Mouse (Mus musculus): ENCODE data around the gene Scml4. TPM values are rescaled to one million over a fixed set of nuclear protein-coding genes. Genes with fewer than 3 reads are reported as not detected.

The Scml4 gene
- polyA plus RNA-seq, 1 experiment from 2014 or later: 9.6 TPM

DNA sequence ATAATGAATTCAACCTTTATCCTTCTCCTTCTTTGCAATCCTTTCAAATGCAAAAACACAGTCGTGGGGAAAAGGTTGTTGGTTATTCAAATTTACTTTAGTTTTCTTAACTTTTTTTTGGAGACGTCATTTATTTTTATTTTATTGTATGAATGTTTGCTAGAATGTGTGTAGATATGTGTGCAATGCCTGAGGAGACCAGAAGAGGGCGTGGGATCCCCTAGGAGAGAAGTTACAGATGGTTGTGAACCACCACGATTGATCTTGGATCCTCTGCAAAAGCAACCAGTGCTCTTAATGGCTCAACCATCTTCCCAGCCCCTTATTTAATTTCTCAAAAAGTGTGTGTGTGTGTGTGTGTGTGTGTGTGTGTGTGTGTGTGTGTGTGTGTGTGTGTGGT is 53.0 kb downstream of the Scml4 start:
- Histone ChIP-seq H3K9ac (replicated peaks) (no peak overlapping the region), H3K27me3 (no peaks in the 10 kb centered on the region), H3K36me3 (no peaks in the 10 kb centered on the region), H3K4me1 (peaks cover 7% of the 10 kb centered on the region), H3K27ac (replicated peaks) (no peak overlapping the region), H3K9me3 (no peaks in the 10 kb centered on the region), H3K4me3 (no peak overlapping the region), H3K4me2 (replicated peaks) (no peak overlapping the region)
- WGBS: 35% methylated on average over 4 of the region's 4 CpGs
- no peak for ATAC-seq (replicated peaks)

DNA sequence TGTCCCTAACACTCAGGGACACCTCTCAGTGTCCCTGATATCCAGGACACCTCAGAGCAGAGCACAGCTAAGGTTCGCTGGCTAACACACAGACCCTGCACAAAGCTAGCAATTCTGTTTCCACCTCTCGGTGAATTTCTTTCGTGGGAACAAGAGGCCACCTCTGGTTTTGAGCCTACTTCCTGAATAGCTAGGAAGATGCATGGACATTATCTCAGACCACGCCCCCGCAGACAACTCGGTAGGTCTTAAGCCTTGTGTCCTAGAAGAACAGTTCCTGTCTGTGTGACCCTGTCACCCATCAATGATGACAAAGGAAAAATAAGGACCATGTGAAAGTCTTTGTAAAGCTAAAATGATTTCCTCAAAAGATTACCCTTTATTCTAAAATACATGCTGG is 54.0 kb downstream of the Scml4 start:
- Histone ChIP-seq H3K27me3 (no peaks in the 10 kb centered on the region), H3K4me3 (no peak overlapping the region), H3K4me1 (peaks cover 7% of the 10 kb centered on the region), H3K9ac (replicated peaks) (no peak overlapping the region), H3K9me3 (no peaks in the 10 kb centered on the region), H3K4me2 (replicated peaks) (no peak overlapping the region), H3K27ac (replicated peaks) (no peak overlapping the region), H3K36me3 (no peaks in the 10 kb centered on the region)
- 58% methylated on average over 6 of the region's 6 CpGs for WGBS
- no peak for ATAC-seq (replicated peaks)

DNA sequence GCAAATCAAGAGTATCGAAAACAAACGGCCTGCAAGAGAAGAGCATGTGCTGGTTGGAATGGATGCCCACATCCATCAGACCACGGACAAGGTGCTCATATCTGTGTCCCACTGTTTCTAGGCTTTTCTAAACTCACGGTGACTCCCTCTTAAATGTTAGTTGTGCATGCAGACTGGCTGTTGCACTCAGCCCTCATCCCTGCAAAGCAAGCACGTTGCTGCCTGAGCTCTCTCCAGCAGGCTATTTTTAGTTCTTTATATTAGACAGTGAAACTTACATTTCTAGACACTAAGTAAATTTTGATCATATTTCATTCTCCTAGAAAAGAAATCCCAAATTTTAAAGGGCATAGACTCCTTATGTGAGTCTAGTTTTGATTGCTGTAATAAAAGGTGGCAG is 57.2 kb downstream of the Scml4 start:
- Histone ChIP-seq H3K27ac (replicated peaks) (peak overlapping the region; percentile 43; the same call in 1 of the 2 replicates), H3K9ac (replicated peaks) (no peak overlapping the region), H3K4me1 (peaks cover 8% of the 10 kb centered on the region), H3K4me2 (replicated peaks) (no peak overlapping the region), H3K36me3 (no peaks in the 10 kb centered on the region), H3K4me3 (no peak overlapping the region), H3K27me3 (no peaks in the 10 kb centered on the region), H3K9me3 (no peaks in the 10 kb centered on the region)
- no peak for ATAC-seq (replicated peaks)
- 78% methylated on average over 5 of the region's 5 CpGs for WGBS

DNA sequence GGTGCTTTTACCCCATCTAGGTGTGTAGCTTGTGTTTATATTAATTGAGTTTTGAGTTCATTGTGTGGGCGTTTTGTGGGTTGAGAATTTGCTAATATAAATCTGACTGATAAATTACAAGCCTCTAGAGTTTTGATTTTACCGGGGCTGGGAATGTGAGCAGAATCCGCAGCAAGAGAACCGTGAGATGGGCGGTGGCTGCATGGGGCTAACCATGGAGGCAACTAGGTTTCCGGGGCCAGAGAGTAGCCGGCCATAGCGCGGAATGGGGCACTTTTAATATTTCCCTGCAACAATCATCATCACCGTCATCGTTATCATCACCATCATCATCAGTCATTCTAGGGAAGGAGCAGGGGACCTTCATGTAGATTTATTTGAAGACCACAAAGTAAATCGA is 59.6 kb downstream of the Scml4 start:
- Histone ChIP-seq H3K27me3 (no peaks in the 10 kb centered on the region), H3K4me2 (replicated peaks) (no peak overlapping the region), H3K9me3 (no peaks in the 10 kb centered on the region), H3K27ac (replicated peaks) (no peak overlapping the region), H3K9ac (replicated peaks) (no peak overlapping the region), H3K4me1 (peaks cover 4% of the 10 kb centered on the region; the same call in 1 of the 2 replicates), H3K36me3 (no peaks in the 10 kb centered on the region), H3K4me3 (no peak overlapping the region)
- WGBS: 95% methylated on average over 12 of the region's 12 CpGs
- no peak for ATAC-seq (replicated peaks)

DNA sequence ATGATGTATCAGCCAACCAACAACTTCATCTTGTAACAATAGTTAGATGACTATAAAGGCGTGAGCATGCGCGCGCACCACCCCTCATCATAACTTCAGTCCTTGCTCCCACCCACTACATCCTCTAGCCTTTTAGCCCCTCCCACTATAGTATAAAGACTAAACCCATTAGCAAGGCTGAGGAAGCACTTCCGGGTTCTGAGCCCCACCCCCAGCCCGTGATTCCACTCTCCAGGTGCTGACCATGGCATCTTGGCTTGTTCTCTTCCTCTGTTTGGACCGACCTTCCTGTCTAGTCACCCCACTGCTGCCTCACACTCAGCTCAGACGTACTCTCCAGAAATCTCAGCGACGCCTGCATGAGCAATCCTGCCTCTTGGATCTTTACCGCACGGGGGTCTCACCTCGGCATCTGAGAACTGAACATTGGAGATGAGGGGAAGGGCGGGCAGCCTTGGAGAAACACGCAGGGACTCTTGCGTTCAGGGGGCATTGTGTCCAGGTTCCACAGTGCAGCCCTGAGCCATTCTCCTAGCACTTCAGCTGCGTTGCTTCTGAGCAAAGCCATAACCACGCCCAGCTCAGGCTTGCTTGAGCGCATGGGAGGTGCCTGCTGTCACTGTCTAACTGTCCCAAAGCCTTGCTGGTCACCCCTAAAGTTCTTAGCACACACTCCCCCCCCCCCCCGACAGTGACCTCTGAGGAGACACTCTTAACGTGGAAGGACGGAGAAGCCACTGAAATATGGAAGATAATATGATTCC is 65.1 kb downstream of the Scml4 start:
- Histone ChIP-seq H3K27me3 (no peaks in the 10 kb centered on the region), H3K9ac (replicated peaks) (no peak overlapping the region), H3K27ac (replicated peaks) (no peak overlapping the region), H3K9me3 (no peaks in the 10 kb centered on the region), H3K36me3 (no peaks in the 10 kb centered on the region), H3K4me3 (no peak overlapping the region), H3K4me1 (0 out of 2 replicates have a peak, but pooled peaks cover 4% of the 10 kb centered on the region), H3K4me2 (replicated peaks) (no peak overlapping the region)
- no peak for ATAC-seq (replicated peaks)
- WGBS: 81% methylated on average over 22 of the region's 22 CpGs

DNA sequence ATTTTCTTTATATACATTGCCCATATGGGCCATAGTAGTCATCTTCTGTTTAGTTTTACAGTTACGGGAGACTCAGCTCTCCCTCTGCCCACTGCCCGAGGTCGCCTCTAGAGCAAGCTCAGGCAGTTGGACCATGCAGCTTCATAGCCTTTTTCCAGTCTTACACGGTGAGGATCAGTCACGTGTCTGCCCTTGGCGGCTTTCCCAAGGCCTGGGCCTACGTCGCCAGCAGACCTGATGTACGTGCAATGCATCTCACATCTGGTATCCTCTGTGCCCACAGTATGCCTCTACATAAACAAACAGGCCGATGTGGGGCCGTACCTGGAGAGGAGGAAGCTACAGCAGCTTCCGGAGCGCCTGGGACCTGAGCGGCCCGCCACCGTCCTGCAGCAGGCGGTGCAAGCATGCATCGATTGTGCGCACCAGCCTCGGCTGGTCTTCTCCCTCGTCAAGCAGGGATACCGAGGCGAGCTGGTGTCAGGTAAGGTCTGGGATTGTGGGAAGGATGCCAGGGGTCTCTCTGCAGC is 70.0 kb downstream of the Scml4 start:
- Histone ChIP-seq H3K4me1 (no peaks in the 10 kb centered on the region), H3K27ac (replicated peaks) (no peak overlapping the region), H3K9ac (replicated peaks) (no peak overlapping the region), H3K27me3 (no peaks in the 10 kb centered on the region), H3K4me3 (no peak overlapping the region), H3K9me3 (no peaks in the 10 kb centered on the region), H3K4me2 (replicated peaks) (no peak overlapping the region), H3K36me3 (no peaks in the 10 kb centered on the region)
- 88% methylated on average over 23 of the region's 23 CpGs for WGBS
- ATAC-seq (replicated peaks): no peak

DNA sequence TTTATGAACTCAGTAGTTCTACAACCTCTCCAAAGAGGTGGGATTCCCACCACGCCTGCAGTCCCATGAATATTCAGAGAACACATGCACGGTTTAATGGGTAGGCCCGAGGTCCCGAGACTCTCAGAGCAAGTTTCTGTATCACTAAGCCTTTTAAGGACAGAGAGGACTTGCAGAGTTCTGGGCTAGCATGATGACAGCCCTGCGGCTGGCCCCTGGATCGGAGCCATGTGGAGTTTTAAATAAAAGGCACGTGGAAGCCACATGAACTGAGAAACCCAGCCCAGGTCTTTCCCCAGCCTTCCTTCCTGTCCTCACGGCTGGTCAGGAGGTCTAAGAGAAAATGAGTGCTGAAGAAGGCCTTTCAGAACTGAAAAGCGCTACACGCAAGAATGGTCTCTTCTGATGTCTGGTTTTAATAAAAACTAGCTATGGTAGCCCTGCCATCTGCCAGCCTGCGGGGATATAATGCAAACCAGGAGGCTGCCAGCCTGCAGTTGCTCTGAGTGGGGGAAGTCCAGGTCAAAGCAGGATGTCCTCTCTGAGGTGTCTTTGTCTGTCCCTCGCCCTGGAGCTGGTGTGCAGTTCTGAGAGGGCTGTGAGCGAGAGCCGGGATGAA is 72.8 kb downstream of the Scml4 start:
- no peak for ATAC-seq (replicated peaks)
- 62% methylated on average over 14 of the region's 14 CpGs for WGBS
- no peak overlapping the region for H3K27ac ChIP-seq (replicated peaks)
- H3K4me3 ChIP-seq: no peak overlapping the region
- H3K36me3 ChIP-seq: no peaks in the 10 kb centered on the region
- H3K4me2 ChIP-seq (replicated peaks): no peak overlapping the region
- H3K27me3 ChIP-seq: no peaks in the 10 kb centered on the region
- H3K9me3 ChIP-seq: no peaks in the 10 kb centered on the region
- H3K4me1 ChIP-seq: no peaks in the 10 kb centered on the region
- no peak overlapping the region for H3K9ac ChIP-seq (replicated peaks)

DNA sequence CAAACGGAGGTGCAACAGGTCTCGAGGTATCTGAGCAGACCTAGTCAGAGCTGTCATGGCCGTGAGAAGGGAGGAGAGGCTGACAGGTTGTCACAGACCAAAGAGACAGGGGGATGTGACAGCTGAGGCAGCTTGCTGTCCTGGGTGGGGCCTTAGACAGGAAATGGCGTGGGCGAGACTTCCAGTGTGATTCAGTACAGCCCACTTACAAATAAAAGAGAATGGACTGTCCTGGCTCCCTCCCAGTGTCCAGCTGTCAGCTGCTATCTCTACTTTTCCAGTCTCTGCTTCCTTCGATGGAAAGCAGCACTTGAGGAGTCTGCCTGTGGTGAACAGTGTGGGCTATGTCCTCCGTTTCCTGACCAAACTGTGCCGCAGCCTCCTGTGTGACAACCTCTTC is 74.5 kb downstream of the Scml4 start:
- H3K4me3 ChIP-seq: no peak overlapping the region
- WGBS: 83% methylated on average over 8 of the region's 8 CpGs
- no peak overlapping the region for H3K4me2 ChIP-seq (replicated peaks)
- H3K27me3 ChIP-seq: no peaks in the 10 kb centered on the region
- H3K9me3 ChIP-seq: no peaks in the 10 kb centered on the region
- no peaks in the 10 kb centered on the region for H3K36me3 ChIP-seq
- no peak overlapping the region for H3K9ac ChIP-seq (replicated peaks)
- ATAC-seq (replicated peaks): no peak
- H3K4me1 ChIP-seq: no peaks in the 10 kb centered on the region
- no peak overlapping the region for H3K27ac ChIP-seq (replicated peaks)

DNA sequence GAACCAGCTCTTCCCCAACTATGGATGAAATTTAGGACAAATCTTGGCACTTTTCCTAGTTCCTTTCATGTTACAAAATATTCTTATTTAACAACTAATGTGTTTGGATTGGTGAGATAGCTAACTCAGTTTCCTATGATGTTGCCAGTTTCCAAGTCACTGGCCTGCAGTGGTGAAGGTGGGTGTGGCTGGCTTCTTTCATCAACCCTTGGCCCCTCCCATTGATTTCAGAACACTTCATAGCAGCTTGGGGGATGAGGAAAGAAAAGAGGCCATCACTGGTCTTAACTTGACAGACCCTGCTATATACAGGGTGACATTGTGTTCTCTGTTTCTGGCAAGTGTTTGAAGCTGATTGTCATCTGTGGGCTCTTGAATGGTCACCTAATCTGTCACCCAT is 76.0 kb downstream of the Scml4 start:
- Histone ChIP-seq H3K9me3 (no peaks in the 10 kb centered on the region), H3K4me3 (no peak overlapping the region), H3K27ac (replicated peaks) (no peak overlapping the region), H3K4me1 (peaks cover 2% of the 10 kb centered on the region; the same call in 1 of the 2 replicates), H3K36me3 (no peaks in the 10 kb centered on the region), H3K4me2 (replicated peaks) (no peak overlapping the region), H3K9ac (replicated peaks) (no peak overlapping the region), H3K27me3 (no peaks in the 10 kb centered on the region)
- no peak for ATAC-seq (replicated peaks)

DNA sequence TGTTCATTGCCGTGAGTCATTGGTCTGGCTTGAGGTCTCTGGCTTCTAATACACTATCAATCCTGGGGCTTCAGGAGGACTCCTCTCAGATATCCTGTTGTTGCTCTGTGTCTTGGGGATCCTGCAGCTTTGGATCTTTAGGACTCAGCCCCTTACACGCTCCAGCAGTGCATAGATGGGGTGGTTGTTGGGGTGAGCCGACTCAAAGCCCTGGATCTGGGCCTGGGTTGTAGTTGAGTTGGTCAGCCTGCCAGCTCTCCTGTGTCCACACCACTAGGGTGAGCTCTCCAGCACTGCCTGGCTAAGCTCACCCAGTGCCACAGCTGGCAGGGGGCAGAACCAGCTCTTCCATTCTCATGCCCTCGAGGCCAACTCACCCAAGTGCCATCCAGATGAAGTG is 78.2 kb downstream of the Scml4 start:
- Histone ChIP-seq H3K9ac (replicated peaks) (no peak overlapping the region), H3K36me3 (no peaks in the 10 kb centered on the region), H3K27ac (replicated peaks) (no peak overlapping the region), H3K4me2 (replicated peaks) (no peak overlapping the region), H3K9me3 (no peaks in the 10 kb centered on the region), H3K4me3 (no peak overlapping the region), H3K4me1 (peaks cover 11% of the 10 kb centered on the region), H3K27me3 (no peaks in the 10 kb centered on the region)
- WGBS: 83% methylated on average over 4 of the region's 4 CpGs
- ATAC-seq (replicated peaks): no peak

DNA sequence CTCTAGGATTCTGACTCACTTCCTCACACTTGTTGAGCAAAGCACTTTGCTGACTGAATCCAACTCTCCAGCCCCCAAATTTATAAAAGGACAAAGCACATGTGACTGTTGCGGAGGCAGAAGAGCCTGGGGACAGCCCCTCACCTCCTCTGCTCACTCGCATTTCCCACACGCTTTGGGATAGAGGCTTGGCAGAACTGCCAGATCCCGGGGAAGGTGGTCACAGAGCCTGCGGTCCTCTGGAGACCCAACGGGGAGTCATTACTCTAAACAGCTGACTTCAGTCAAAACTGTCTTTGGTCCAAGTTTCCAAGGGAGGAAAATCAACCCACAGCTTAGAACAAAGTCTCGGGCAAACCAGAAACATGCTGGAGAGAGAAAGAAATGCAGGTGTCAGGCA is 79.5 kb downstream of the Scml4 start:
- Histone ChIP-seq H3K4me1 (peaks cover 11% of the 10 kb centered on the region), H3K9me3 (no peaks in the 10 kb centered on the region), H3K4me2 (replicated peaks) (no peak overlapping the region), H3K27me3 (no peaks in the 10 kb centered on the region), H3K36me3 (no peaks in the 10 kb centered on the region), H3K27ac (replicated peaks) (no peak overlapping the region), H3K9ac (replicated peaks) (no peak overlapping the region), H3K4me3 (no peak overlapping the region)
- 75% methylated on average over 7 of the region's 7 CpGs for WGBS
- no peak for ATAC-seq (replicated peaks)

DNA sequence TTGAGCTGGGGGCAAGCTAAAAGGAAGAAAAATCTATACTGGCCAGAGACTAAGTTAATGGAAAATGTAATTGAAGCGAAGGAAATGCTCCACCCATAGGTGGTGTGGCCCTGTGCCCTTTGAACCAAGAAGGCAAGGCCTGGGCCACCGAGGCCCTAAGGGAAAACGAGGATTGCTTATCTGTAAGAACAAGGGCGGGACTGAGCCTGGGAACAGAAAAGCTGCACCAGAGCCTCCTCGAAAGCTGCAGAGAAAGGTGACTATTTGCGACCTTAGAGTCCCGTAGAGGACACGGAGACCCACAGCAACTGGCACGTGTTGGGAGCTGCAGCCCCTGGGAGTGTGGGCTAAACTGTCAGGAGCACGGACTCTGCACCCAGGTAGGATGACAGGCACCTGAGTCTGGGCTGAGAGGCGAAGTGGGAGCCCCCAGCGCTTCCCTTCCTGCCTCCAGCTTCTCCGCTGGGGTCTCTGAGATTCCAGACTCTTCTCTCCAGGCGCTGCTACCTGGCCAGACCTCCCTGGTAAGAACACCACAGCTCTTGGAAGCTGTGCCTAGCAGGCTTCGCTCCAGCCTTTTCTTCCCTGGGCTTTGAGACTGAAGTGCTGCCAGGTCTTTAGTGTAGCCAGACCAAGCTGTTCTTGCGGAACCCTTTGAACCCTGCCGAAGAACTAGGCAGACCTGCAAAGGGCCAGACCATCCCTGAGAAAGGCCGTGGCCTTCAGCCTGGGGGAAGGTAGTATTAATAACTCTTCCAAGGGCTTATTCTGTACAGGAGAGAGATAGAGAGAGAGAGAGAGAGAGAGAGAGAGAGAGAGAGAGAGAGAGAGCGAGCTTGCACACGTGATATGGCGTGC is 80.3 kb downstream of the Scml4 start:
- no peaks in the 10 kb centered on the region for H3K36me3 ChIP-seq
- peaks cover 11% of the 10 kb centered on the region for H3K4me1 ChIP-seq
- H3K4me2 ChIP-seq (replicated peaks): no peak overlapping the region
- H3K4me3 ChIP-seq: no peak overlapping the region
- H3K27me3 ChIP-seq: no peaks in the 10 kb centered on the region
- H3K9ac ChIP-seq (replicated peaks): no peak overlapping the region
- H3K27ac ChIP-seq (replicated peaks): no peak overlapping the region
- WGBS: 77% methylated on average over 21 of the region's 21 CpGs
- ATAC-seq (replicated peaks): no peak
- no peaks in the 10 kb centered on the region for H3K9me3 ChIP-seq

Measured in forebrain, embryonic 15.5 days (tissue).